Mouse (Mus musculus) limb, embryonic 10.5 days (tissue): ENCODE data around the gene Gm28374. TPM values are rescaled to one million over a fixed set of nuclear protein-coding genes. Genes with fewer than 3 reads are reported as not detected.
"Not testable (repeated sequence)": the region's sequence is repeated elsewhere in the genome, so short reads cannot be mapped to it uniquely, and the experiment has no call there.

Experiments used
- DNase-seq: peaks from one replicate; pipeline ENCODE4 v3.0.0-alpha.2; 2017; ENCODE audit warnings: low spot score
- H3K27ac ChIP-seq: fragments of 300-500 bp; sonication (generic); 2 replicates; pipeline ENCODE4 v1.5.1; 2016; ENCODE audit warnings: mild to moderate bottlenecking
- H3K27me3 ChIP-seq: fragments of 300-500 bp; sonication (generic); 2 replicates; pipeline ENCODE4 v1.6.1; 2016; ENCODE audit warnings: low read depth, mild to moderate bottlenecking; ENCODE audit not compliant: poor library complexity, severe bottlenecking
- H3K36me3 ChIP-seq: fragments of 300-500 bp; sonication (generic); 2 replicates; pipeline ENCODE4 v1.6.1; 2016; ENCODE audit warnings: mild to moderate bottlenecking, moderate library complexity
- H3K4me1 ChIP-seq: fragments of 300-500 bp; sonication (generic); 2 replicates; pipeline ENCODE4 v1.6.1; 2016
- H3K4me3 ChIP-seq: fragments of 300-500 bp; sonication (generic); 2 replicates; pipeline ENCODE4 v1.5.1; 2016; ENCODE audit warnings: mild to moderate bottlenecking, moderate library complexity
- H3K9me3 ChIP-seq: fragments of 300-500 bp; sonication (generic); replicated peaks from 2 replicates; pipeline ENCODE4 v1.6.1; 2016; ENCODE audit warnings: mild to moderate bottlenecking
- WGBS: fragments of 180-500 bp; shearing (Covaris S2); methylation state at CpG from one replicate; pipeline ENCODE4 v1.1.7; 2016; 5-methylcytosine and 5-hydroxymethylcytosine counted together
- polyA plus RNA-seq: library from polyadenylated mRNA; unstranded; fragments of >200 nt; fragmentation: Nextera tagmentation; extraction: Ambion mirVana; gene quantifications from 2 replicates; pipeline ENCODE4 v1.2.1, GENCODE M21; 2016

The Gm28374 gene
- polyA plus RNA-seq = 1.3 and 1.6 TPM in 2 replicates

- Histone ChIP-seq H3K27ac (no peak within 1 kb of the TSS), H3K36me3 (peaks cover 54% of the 10 kb centered on the region), H3K27me3 (no peaks in the 10 kb centered on the region), H3K4me3 (no peak within 1 kb of the TSS; the same call in 1 of the 2 replicates), H3K4me1 (peaks cover 24% of the 10 kb centered on the region), H3K9me3 (no peaks in the 10 kb centered on the region)
- WGBS = 88% methylated on average over 9 of the region's 9 CpGs
- DNase-seq = no peak
Measured at GRCm38 (mm10) chr19:6082156-6082555, at the start of gene Gm28374. Gm28374 (minus strand) TSS chr19:6082256.

GRCm38 (mm10) chr19:6130414-6131128 lies 48.5 kb upstream of the Gm28374 start:
- H3K9me3 ChIP-seq, H3K27me3 ChIP-seq, DNase-seq, H3K4me3 ChIP-seq, H3K4me1 ChIP-seq, H3K27ac ChIP-seq: not testable (repeated sequence)
- WGBS = 80% methylated on average over 7 of the region's 7 CpGs
- peaks cover 20% of the 10 kb centered on the region for H3K36me3 ChIP-seq

GRCm38 (mm10) chr19:6127760-6128341 lies 45.8 kb upstream of the Gm28374 start, which contains the start of gene Snx15:
Snx15 (minus strand) TSS chr19:6128304.
- Histone ChIP-seq H3K27me3 (no peaks in the 10 kb centered on the region), H3K36me3 (0 out of 2 replicates have a peak, but pooled peaks cover 3% of the 10 kb centered on the region), H3K4me1 (peaks cover 10% of the 10 kb centered on the region; the same call in 1 of the 2 replicates), H3K9me3 (no peaks in the 10 kb centered on the region), H3K27ac (peak within 1 kb of the TSS; percentile 90), H3K4me3 (peak within 1 kb of the TSS; percentile 66)
- peak; percentile 92 for DNase-seq
- under 1% methylated on average over 32 of the region's 32 CpGs for WGBS

GRCm38 (mm10) chr19:6126789-6127580 lies 44.9 kb upstream of the Gm28374 start:
- Histone ChIP-seq H3K9me3 (no peaks in the 10 kb centered on the region), H3K27ac (peak overlapping the region; percentile 90), H3K27me3 (no peaks in the 10 kb centered on the region), H3K4me3 (peak overlapping the region; percentile 66), H3K36me3 (0 out of 2 replicates have a peak, but pooled peaks cover 3% of the 10 kb centered on the region), H3K4me1 (peaks cover 11% of the 10 kb centered on the region)
- 74% methylated on average over 10 of the region's 10 CpGs for WGBS
- no peak for DNase-seq

- Histone ChIP-seq H3K4me3 (no peak overlapping the region), H3K36me3 (0 out of 2 replicates have a peak, but pooled peaks cover 5% of the 10 kb centered on the region), H3K27me3 (no peaks in the 10 kb centered on the region), H3K4me1 (peaks cover 18% of the 10 kb centered on the region), H3K9me3 (no peaks in the 10 kb centered on the region), H3K27ac (no peak overlapping the region)
- 20% methylated on average over 4 of the region's 4 CpGs for WGBS
- DNase-seq = peak; percentile 45
Measured at GRCm38 (mm10) chr19:6126289-6126688, 44.2 kb upstream of the Gm28374 start.

GRCm38 (mm10) chr19:6124898-6125297 lies 42.8 kb upstream of the Gm28374 start:
- no peak overlapping the region for H3K4me3 ChIP-seq
- H3K27ac ChIP-seq = no peak overlapping the region
- 80% methylated on average over 2 of the region's 2 CpGs for WGBS
- peaks cover 20% of the 10 kb centered on the region for H3K4me1 ChIP-seq
- no peaks in the 10 kb centered on the region for H3K27me3 ChIP-seq
- H3K9me3 ChIP-seq = no peaks in the 10 kb centered on the region
- no peak for DNase-seq
- 0 out of 2 replicates have a peak, but pooled peaks cover 8% of the 10 kb centered on the region for H3K36me3 ChIP-seq

- no peaks in the 10 kb centered on the region for H3K27me3 ChIP-seq
- no peak overlapping the region for H3K4me3 ChIP-seq
- peaks cover 30% of the 10 kb centered on the region for H3K4me1 ChIP-seq
- 0 out of 2 replicates have a peak, but pooled peaks cover 8% of the 10 kb centered on the region for H3K36me3 ChIP-seq
- DNase-seq = no peak
- no peaks in the 10 kb centered on the region for H3K9me3 ChIP-seq
- 55% methylated on average over 8 of the region's 8 CpGs for WGBS
- no peak overlapping the region; the same call in 1 of the 2 replicates for H3K27ac ChIP-seq
Measured at GRCm38 (mm10) chr19:6123330-6123729, 41.3 kb upstream of the Gm28374 start.

- 16% methylated on average over 19 of the region's 19 CpGs for WGBS
Measured at GRCm38 (mm10) chr19:6121761-6122160, 39.7 kb upstream of the Gm28374 start.

GRCm38 (mm10) chr19:6118677-6119185 lies 36.7 kb upstream of the Gm28374 start:
- Histone ChIP-seq H3K4me1 (peaks cover 40% of the 10 kb centered on the region), H3K36me3 (peaks cover 37% of the 10 kb centered on the region), H3K27me3 (no peaks in the 10 kb centered on the region), H3K9me3 (no peaks in the 10 kb centered on the region), H3K27ac (peak overlapping the region; percentile 96), H3K4me3 (peak overlapping the region; percentile 94)
- DNase-seq = no peak
- 3% methylated on average over 8 of the region's 8 CpGs for whole genome bisulfite sequencing

More at GRCm38 (mm10) chr19:6121761-6122160, 39.7 kb upstream of the Gm28374 start:
- no peaks in the 10 kb centered on the region for H3K27me3 ChIP-seq
- peaks cover 37% of the 10 kb centered on the region for H3K4me1 ChIP-seq
- peaks cover 10% of the 10 kb centered on the region for H3K36me3 ChIP-seq
- peak overlapping the region; percentile 17; the same call in 1 of the 2 replicates for H3K4me3 ChIP-seq
- DNase-seq = no peak
- H3K27ac ChIP-seq = peak overlapping the region; percentile 47; the same call in 1 of the 2 replicates
- H3K9me3 ChIP-seq = no peaks in the 10 kb centered on the region

- H3K4me3 ChIP-seq = peak within 1 kb of the TSS; percentile 94
- H3K27me3 ChIP-seq = no peaks in the 10 kb centered on the region
- peaks cover 43% of the 10 kb centered on the region for H3K36me3 ChIP-seq
- peaks cover 37% of the 10 kb centered on the region for H3K4me1 ChIP-seq
- no peaks in the 10 kb centered on the region for H3K9me3 ChIP-seq
- WGBS = under 1% methylated on average over 77 of the region's 77 CpGs
- peak within 1 kb of the TSS; percentile 96 for H3K27ac ChIP-seq
- peak; percentile 89 for DNase-seq
Measured at GRCm38 (mm10) chr19:6117986-6118676, 36.1 kb upstream of the Gm28374 start, which contains the start of gene Sac3d1. Sac3d1 (minus strand) TSS chr19:6118650.

GRCm38 (mm10) chr19:6117346-6117985 lies 35.4 kb upstream of the Gm28374 start:
- H3K9me3 ChIP-seq = no peaks in the 10 kb centered on the region
- H3K4me3 ChIP-seq = peak overlapping the region; percentile 94
- peaks cover 37% of the 10 kb centered on the region for H3K4me1 ChIP-seq
- 7% methylated on average over 32 of the region's 32 CpGs for WGBS
- peak overlapping the region; percentile 96 for H3K27ac ChIP-seq
- H3K27me3 ChIP-seq = no peaks in the 10 kb centered on the region
- peaks cover 49% of the 10 kb centered on the region for H3K36me3 ChIP-seq
- DNase-seq = no peak
